In genomic region chr9:107768851-107769250, GRCm38 (mm10) we compare ENCODE assay signal across 9 mouse cellular contexts. TPM values are rescaled to one million over a fixed set of nuclear protein-coding genes. Genes with fewer than 3 reads are reported as not detected.
DNase-seq lines count a peak whose midpoint lies in the region; ATAC-seq and TF ChIP-seq lines count a peak whose summit lies in the region.
"Had no signal": no experiment of that assay in that cellular context is flagged by ENCODE, and none has a peak within 500 bp of the region (broad histone marks: within the 10 kb centered on the region; RNA-seq: fewer than 3 reads in every experiment).

No protein-coding gene starts in this region.

- peak overlapping the region; percentile 72 for H3K4me2 ChIP-seq in forebrain, embryonic 14.5 days (ENCODE audit: low read length)
- peak overlapping the region; percentile 63 for H3K4me2 ChIP-seq in kidney, embryonic 15.5 days
- peak overlapping the region; percentile 78 for H3K4me2 ChIP-seq in myocyte (ENCODE audit: low read depth)

- no peak overlapping the region for H3ac ChIP-seq in myocyte (ENCODE audit: control insufficient read depth, insufficient read length)

- DNase-seq in kidney, adult 9 months, result peak; percentile 40
- no peak for DNase-seq in kidney, adult 11 months
- DNase-seq in forebrain, embryonic 14.5 days (ENCODE audit: low spot score), result no peak
- no peak for DNase-seq in layer of hippocampus, adult 8-10 months (ENCODE audit: low spot score in 2 of 2)
- DNase-seq in ovary, postnatal 36 days (ENCODE audit: low spot score), result no peak
- DNase-seq in lung, postnatal 36 days, result no peak
- DNase-seq: spleen, adult 18-20 months had no signal

- no peak overlapping the region for H3K27ac ChIP-seq in forebrain, embryonic 14.5 days (ENCODE audit: low read depth, low read length)
- H3K27ac ChIP-seq in kidney, embryonic 15.5 days, result no peak overlapping the region

- H3K9me3 ChIP-seq in forebrain, embryonic 14.5 days (replicated peaks; ENCODE audit: control insufficient read depth, low read length), result no peaks in the 10 kb centered on the region
- H3K9me3 ChIP-seq in kidney, embryonic 15.5 days (replicated peaks), result no peaks in the 10 kb centered on the region

- no peaks in the 10 kb centered on the region for H3K27me3 ChIP-seq in forebrain, embryonic 14.5 days (replicated peaks; ENCODE audit: control insufficient read depth, insufficient read depth, low read length)
- no peaks in the 10 kb centered on the region for H3K27me3 ChIP-seq in kidney, embryonic 15.5 days
- H3K27me3 ChIP-seq in myocyte (ENCODE audit: control insufficient read depth, insufficient read depth, insufficient read length), result no peaks in the 10 kb centered on the region

- no peak for ATAC-seq in forebrain, embryonic 14.5 days
- ATAC-seq in kidney, embryonic 15.5 days (replicated peaks; ENCODE audit: low FRiP score), result no peak

- peak overlapping the region; percentile 99 for H3K4me3 ChIP-seq in forebrain, embryonic 14.5 days (ENCODE audit: low read depth, low read length)
- H3K4me3 ChIP-seq in kidney, embryonic 15.5 days (replicated peaks), result peak overlapping the region; percentile 97; the same call in 1 of the 2 replicates
- H3K4me3 ChIP-seq in myocyte, result peak overlapping the region; percentile 100

- no peak overlapping the region; the same call in 1 of the 2 replicates for H3K9ac ChIP-seq in forebrain, embryonic 14.5 days (ENCODE audit: low read length)
- no peak overlapping the region for H3K9ac ChIP-seq in kidney, embryonic 15.5 days

- peaks cover 32% of the 10 kb centered on the region for H3K79me2 ChIP-seq in myocyte (ENCODE audit: control insufficient read depth, insufficient read depth)

- H3K36me3 ChIP-seq in forebrain, embryonic 14.5 days (ENCODE audit: control insufficient read depth, insufficient read depth, low read length), result peaks cover 65% of the 10 kb centered on the region
- H3K36me3 ChIP-seq in kidney, embryonic 15.5 days, result peaks cover 67% of the 10 kb centered on the region
- peaks cover 44% of the 10 kb centered on the region for H3K36me3 ChIP-seq in myocyte (ENCODE audit: control insufficient read depth, insufficient read depth)

- 92% methylated on average over 5 of the region's 5 CpGs for WGBS in forebrain, embryonic 14.5 days
- 67% methylated on average over 5 of the region's 5 CpGs for WGBS in kidney, embryonic 15.5 days

- H3K4me1 ChIP-seq in forebrain, embryonic 14.5 days (ENCODE audit: control insufficient read depth, insufficient read depth, low read length), result peaks cover 11% of the 10 kb centered on the region
- peaks cover 17% of the 10 kb centered on the region for H3K4me1 ChIP-seq in kidney, embryonic 15.5 days

- TF ChIP-seq POLR2A in myocyte (IDR thresholded peaks at IDR 0.05; ENCODE audit: insufficient read length, low read depth), result no peak

TF ChIP-seq in myocyte, 11 proteins besides CTCF, POLR2A, EP300 and RAD21:
- no peak for TF ChIP-seq MYOG (IDR thresholded peaks at IDR 0.05; ENCODE audit: control insufficient read depth in 1 of 3, insufficient read depth in 1 of 3, insufficient read length in 2 of 3, low read depth in 2 of 3)
- no peak for TF ChIP-seq MAX (IDR thresholded peaks at IDR 0.05; ENCODE audit: low read depth)
- no peak for TF ChIP-seq TCF3 (IDR thresholded peaks at IDR 0.05; ENCODE audit: insufficient read length, low read depth)
- no peak for TF ChIP-seq POLR2AphosphoS2 (IDR thresholded peaks at IDR 0.05; ENCODE audit: insufficient read length, low read depth)
- no peak for TF ChIP-seq TCF12 (IDR thresholded peaks at IDR 0.05; ENCODE audit: insufficient read depth, poor library complexity, severe bottlenecking)
- no peak for TF ChIP-seq REST (IDR thresholded peaks at IDR 0.05; ENCODE audit: insufficient read depth, insufficient read length)
- TF ChIP-seq USF1 (IDR thresholded peaks at IDR 0.05; ENCODE audit: low read depth), result no peak
- TF ChIP-seq E2F4 (IDR thresholded peaks at IDR 0.05; ENCODE audit: insufficient read depth), result no peak
- TF ChIP-seq MYOD1 (IDR thresholded peaks at IDR 0.05; ENCODE audit: control insufficient read depth in 1 of 3, insufficient read length in 2 of 3, low read depth in 2 of 3), result no peak
TF ChIP-seq in myocyte: peak in this region for 0.

RNA-seq across cellular contexts. Expression of gene Rbm5, which starts 1.9 kb away (rescaled TPM):
- 188 and 210 TPM in 2 replicates for polyA plus RNA-seq in forebrain, embryonic 14.5 days (2014; fragmentation: Nextera tagmentation; extraction: Ambion mirVana)
- 194 and 207 TPM in 2 replicates for polyA plus RNA-seq in kidney, embryonic 15.5 days (2015; fragmentation: Nextera tagmentation; extraction: Ambion mirVana)
- 37.6 TPM for polyA plus RNA-seq in myocyte (2012; fragmentation: generic; extraction: Trizol)
- 100 to 1,000 TPM; 136 to 170 (median 155) TPM for total RNA-seq in layer of hippocampus, adult 8-10 months (2022)

RNA-seq across cellular contexts. Expression of gene Sema3f, which starts 58.6 kb away (rescaled TPM):
- 7.4 and 12.2 TPM in 2 replicates for polyA plus RNA-seq in forebrain, embryonic 14.5 days (2014; fragmentation: Nextera tagmentation; extraction: Ambion mirVana)
- 21.3 and 23.9 TPM in 2 replicates for polyA plus RNA-seq in kidney, embryonic 15.5 days (2015; fragmentation: Nextera tagmentation; extraction: Ambion mirVana)
- 1.4 TPM for polyA plus RNA-seq in myocyte (2012; fragmentation: generic; extraction: Trizol)
- 1 to 10 TPM; 5.4 to 9.3 (median 6.5) TPM for total RNA-seq in layer of hippocampus, adult 8-10 months (2022)
